Mouse (Mus musculus) kidney, postnatal 25 days (tissue): ENCODE measurements at regions not wholly inside any gene's neighbourhood (a gene's known extent, or its start where the extent isn't known, plus 50 kb on each side); places are given as distances from the start of the nearest gene placed in this dataset.
A peak's percentile ranks its signal among the peaks of the same experiment; 100 is the strongest.

Experiments
- DNase-seq, 2 experiments: peaks; one replicate each; pipeline ENCODE4 v3.0.0; 2021; ENCODE audit warnings: mixed read lengths in 2 of 2

GRCm38 (mm10) chr1:30540088-30540698 lies 333.5 kb downstream of the Phf3 start:
- DNase-seq = no peak

GRCm38 (mm10) chr1:30536989-30537975 lies 336.4 kb downstream of the Phf3 start:
- DNase-seq = no peak

- DNase-seq = no peak
These were observed 356.4 kb downstream of the Phf3 start for GRCm38 (mm10) chr1:30517348-30517747.

- DNase-seq = no peak
These were observed 357.9 kb downstream of the Phf3 start for GRCm38 (mm10) chr1:30515846-30516245.

- no peak for DNase-seq
These were observed 370.5 kb downstream of the Phf3 start for GRCm38 (mm10) chr1:30503224-30503623.

GRCm38 (mm10) chr1:30460295-30460958 lies 413.3 kb downstream of the Phf3 start:
- peak in 1 of 2 experiments; percentile 19 for DNase-seq

GRCm38 (mm10) chr1:30437964-30438363 lies 435.8 kb downstream of the Phf3 start:
- DNase-seq = no peak

GRCm38 (mm10) chr1:30416582-30416981 lies 457.1 kb downstream of the Phf3 start:
- DNase-seq = no peak

- DNase-seq = no peak
These were observed 458.8 kb downstream of the Phf3 start for GRCm38 (mm10) chr1:30414881-30415439.
